Mouse (Mus musculus) forebrain, embryonic 14.5 days (tissue): ENCODE data around the gene Ppp3ca. TPM values are rescaled to one million over a fixed set of nuclear protein-coding genes. Genes with fewer than 3 reads are reported as not detected.

Experiments
- ATAC-seq: fragments of 200-750 bp; cut with Nextera tagmentation; 2 replicates; pipeline ENCODE4 v1.8.0; 2017; ENCODE audit warnings: mild to moderate bottlenecking, moderate library complexity
- DNase-seq: peaks from one replicate; pipeline ENCODE4 v3.0.0-alpha.2; 2015; ENCODE audit warnings: low spot score
- H3K27ac ChIP-seq: fragments of 300-500 bp; sonication (generic); 2 replicates; pipeline ENCODE4 v1.5.1; 2014; ENCODE audit warnings: low read depth, mild to moderate bottlenecking, control low read depth, low read length, moderate library complexity
- H3K27me3 ChIP-seq: fragments of 300-500 bp; sonication (generic); replicated peaks from 2 replicates; pipeline ENCODE4 v1.6.1; 2014; ENCODE audit warnings: low read length, control low read depth, mixed read lengths; ENCODE audit not compliant: control insufficient read depth, insufficient read depth
- H3K36me3 ChIP-seq: fragments of 300-500 bp; sonication (generic); 2 replicates; pipeline ENCODE4 v1.6.1; 2014; ENCODE audit warnings: low read length, control low read depth; ENCODE audit not compliant: control insufficient read depth, insufficient read depth
- H3K4me1 ChIP-seq: fragments of 300-500 bp; sonication (generic); 2 replicates; pipeline ENCODE4 v1.6.1; 2014; ENCODE audit warnings: antibody characterized with exemption, low read length, control low read depth; ENCODE audit not compliant: control insufficient read depth, insufficient read depth
- H3K4me2 ChIP-seq: fragments of 300-500 bp; sonication (generic); 2 replicates; pipeline ENCODE4 v1.6.1; 2014; ENCODE audit warnings: mild to moderate bottlenecking, control low read depth, low read length
- H3K4me3 ChIP-seq: fragments of 300-500 bp; sonication (generic); 2 replicates; pipeline ENCODE4 v1.5.1; 2014; ENCODE audit warnings: low read depth, low read length, control low read depth
- H3K9ac ChIP-seq: fragments of 300-500 bp; sonication (generic); 2 replicates; pipeline ENCODE4 v1.6.1; 2014; ENCODE audit warnings: mild to moderate bottlenecking, low read length, control low read depth, moderate library complexity
- H3K9me3 ChIP-seq: fragments of 300-500 bp; sonication (generic); replicated peaks from 2 replicates; pipeline ENCODE4 v1.6.1; 2016; ENCODE audit warnings: low read length, control low read depth, mixed read lengths; ENCODE audit not compliant: control insufficient read depth
- WGBS: fragments of 180-500 bp; shearing (Covaris S2); extraction: QIAGEN DNeasy Blood & Tissue Kit; methylation state at CpG from one replicate; pipeline ENCODE4 v1.1.7; 2014; 5-methylcytosine and 5-hydroxymethylcytosine counted together
- polyA plus RNA-seq: library from polyadenylated mRNA; unstranded; fragments of >200 nt; fragmentation: Nextera tagmentation; extraction: Ambion mirVana; gene quantifications from 2 replicates; pipeline ENCODE4 v1.2.1, GENCODE M21; 2014

Gene Ppp3ca
- polyA plus RNA-seq, 1 experiment from 2014 or later = 84.4 TPM

GRCm38 (mm10) chr3:136812791-136813190 is 142.9 kb downstream of the Ppp3ca start:
- WGBS = 84% methylated on average over 2 of the region's 2 CpGs
- no peak for ATAC-seq
- Histone ChIP-seq H3K27ac (no peak overlapping the region), H3K4me2 (no peak overlapping the region), H3K27me3 (no peaks in the 10 kb centered on the region), H3K36me3 (no peaks in the 10 kb centered on the region), H3K4me1 (no peaks in the 10 kb centered on the region), H3K9ac (no peak overlapping the region), H3K4me3 (no peak overlapping the region), H3K9me3 (no peaks in the 10 kb centered on the region)
- DNase-seq = no peak

- WGBS = 95% methylated on average over 2 of the region's 2 CpGs
- no peak overlapping the region for H3K9ac ChIP-seq
Observed at GRCm38 (mm10) chr3:136813886-136814285, 144.0 kb downstream of the Ppp3ca start.

GRCm38 (mm10) chr3:136814916-136815315 is 145.0 kb downstream of the Ppp3ca start:
- H3K9me3 ChIP-seq = no peaks in the 10 kb centered on the region
- WGBS = 89% methylated on average over 4 of the region's 4 CpGs
- no peak for ATAC-seq
- no peak overlapping the region for H3K9ac ChIP-seq
- no peak overlapping the region for H3K4me3 ChIP-seq
- H3K36me3 ChIP-seq = no peaks in the 10 kb centered on the region
- H3K27ac ChIP-seq = no peak overlapping the region
- DNase-seq = no peak
- H3K4me2 ChIP-seq = no peak overlapping the region
- H3K27me3 ChIP-seq = no peaks in the 10 kb centered on the region
- no peaks in the 10 kb centered on the region for H3K4me1 ChIP-seq

More at GRCm38 (mm10) chr3:136813886-136814285, 144.0 kb downstream of the Ppp3ca start:
- H3K4me1 ChIP-seq = no peaks in the 10 kb centered on the region
- no peak overlapping the region for H3K4me2 ChIP-seq
- no peaks in the 10 kb centered on the region for H3K27me3 ChIP-seq
- H3K9me3 ChIP-seq = no peaks in the 10 kb centered on the region
- no peaks in the 10 kb centered on the region for H3K36me3 ChIP-seq
- no peak overlapping the region for H3K27ac ChIP-seq
- no peak overlapping the region for H3K4me3 ChIP-seq
- DNase-seq (no peak), ATAC-seq (no peak)

- 62% methylated on average over 3 of the region's 3 CpGs for WGBS
Observed at GRCm38 (mm10) chr3:136816319-136816718, 146.4 kb downstream of the Ppp3ca start.

GRCm38 (mm10) chr3:136818997-136819396 is 149.1 kb downstream of the Ppp3ca start:
- Histone ChIP-seq H3K4me3 (no peak overlapping the region), H3K9me3 (no peaks in the 10 kb centered on the region), H3K27ac (no peak overlapping the region), H3K4me1 (no peaks in the 10 kb centered on the region), H3K36me3 (no peaks in the 10 kb centered on the region), H3K4me2 (no peak overlapping the region), H3K9ac (no peak overlapping the region), H3K27me3 (no peaks in the 10 kb centered on the region)
- WGBS = 89% methylated on average over 5 of the region's 5 CpGs
- ATAC-seq = no peak
- DNase-seq = no peak

More at GRCm38 (mm10) chr3:136816319-136816718, 146.4 kb downstream of the Ppp3ca start:
- Histone ChIP-seq H3K9ac (no peak overlapping the region), H3K36me3 (no peaks in the 10 kb centered on the region), H3K27me3 (no peaks in the 10 kb centered on the region), H3K4me1 (no peaks in the 10 kb centered on the region), H3K9me3 (no peaks in the 10 kb centered on the region), H3K4me3 (no peak overlapping the region), H3K4me2 (no peak overlapping the region), H3K27ac (no peak overlapping the region)
- no peak for DNase-seq
- no peak for ATAC-seq

GRCm38 (mm10) chr3:136821039-136821438 is 151.1 kb downstream of the Ppp3ca start:
- no peak overlapping the region for H3K4me2 ChIP-seq
- ATAC-seq (no peak), DNase-seq (no peak)
- H3K27ac ChIP-seq = no peak overlapping the region
- WGBS = 83% methylated on average over 3 of the region's 3 CpGs
- H3K36me3 ChIP-seq = no peaks in the 10 kb centered on the region
- H3K4me1 ChIP-seq = no peaks in the 10 kb centered on the region
- no peak overlapping the region for H3K4me3 ChIP-seq
- H3K9ac ChIP-seq = no peak overlapping the region
- H3K27me3 ChIP-seq = no peaks in the 10 kb centered on the region
- no peaks in the 10 kb centered on the region for H3K9me3 ChIP-seq

- no peak for ATAC-seq
- Histone ChIP-seq H3K27ac (no peak overlapping the region), H3K9ac (no peak overlapping the region), H3K27me3 (no peaks in the 10 kb centered on the region), H3K4me1 (no peaks in the 10 kb centered on the region), H3K9me3 (no peaks in the 10 kb centered on the region), H3K4me3 (no peak overlapping the region), H3K36me3 (no peaks in the 10 kb centered on the region), H3K4me2 (no peak overlapping the region)
- WGBS = 84% methylated on average over 2 of the region's 2 CpGs
- DNase-seq = no peak
Observed at GRCm38 (mm10) chr3:136821993-136822392, 152.1 kb downstream of the Ppp3ca start.

GRCm38 (mm10) chr3:136822431-136822830 is 152.5 kb downstream of the Ppp3ca start:
- ATAC-seq = no peak
- DNase-seq = no peak
- Histone ChIP-seq H3K9ac (no peak overlapping the region), H3K27me3 (no peaks in the 10 kb centered on the region), H3K36me3 (no peaks in the 10 kb centered on the region), H3K9me3 (no peaks in the 10 kb centered on the region), H3K4me2 (no peak overlapping the region), H3K27ac (no peak overlapping the region), H3K4me1 (no peaks in the 10 kb centered on the region), H3K4me3 (no peak overlapping the region)
- WGBS = 99% methylated on average over 2 of the region's 2 CpGs

- Histone ChIP-seq H3K27ac (no peak overlapping the region), H3K4me2 (no peak overlapping the region), H3K9ac (no peak overlapping the region), H3K9me3 (no peaks in the 10 kb centered on the region), H3K4me1 (peaks cover 7% of the 10 kb centered on the region), H3K27me3 (no peaks in the 10 kb centered on the region), H3K36me3 (no peaks in the 10 kb centered on the region), H3K4me3 (no peak overlapping the region)
- peak; percentile 38; the same call in 1 of the 2 replicates for ATAC-seq
- WGBS = 70% methylated on average over 2 of the region's 2 CpGs
- peak; percentile 76 for DNase-seq
Observed at GRCm38 (mm10) chr3:136828451-136828850, 158.5 kb downstream of the Ppp3ca start.
